Mouse (Mus musculus): Measurements from ENCODE around the gene Dpysl5.

Dpysl5 gene

GRCm38 (mm10) chr5:30765596-30766370 lies 54.4 kb downstream of the Dpysl5 start:
- no peak for DNase-seq

DNA sequence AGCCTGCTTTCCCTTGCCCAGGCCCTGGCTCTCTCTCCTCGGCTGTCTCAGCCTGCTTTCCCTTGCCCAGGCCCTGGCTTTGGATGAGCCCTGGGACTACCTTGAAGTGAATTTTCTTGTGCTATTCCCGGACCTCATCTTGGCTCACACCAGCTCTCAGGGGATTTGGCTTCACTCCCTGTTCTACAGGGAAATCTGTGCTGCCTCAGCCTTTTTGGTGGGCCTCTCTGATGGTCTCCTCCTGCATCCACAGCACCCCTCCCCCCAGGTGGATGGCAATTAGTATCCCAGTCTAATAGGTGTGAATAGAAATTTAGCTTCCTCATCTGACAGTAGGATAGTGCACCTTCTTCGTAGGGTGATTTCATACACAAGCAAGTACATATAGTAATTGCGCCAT lies 56.7 kb downstream of the Dpysl5 start:
- DNase-seq, result no peak

GRCm38 (mm10) chr5:30768598-30768997 lies 57.2 kb downstream of the Dpysl5 start:
- peak; percentile 51 for DNase-seq

- DNase-seq, result no peak
Measured at GRCm38 (mm10) chr5:30769075-30769474, 57.7 kb downstream of the Dpysl5 start.

DNA sequence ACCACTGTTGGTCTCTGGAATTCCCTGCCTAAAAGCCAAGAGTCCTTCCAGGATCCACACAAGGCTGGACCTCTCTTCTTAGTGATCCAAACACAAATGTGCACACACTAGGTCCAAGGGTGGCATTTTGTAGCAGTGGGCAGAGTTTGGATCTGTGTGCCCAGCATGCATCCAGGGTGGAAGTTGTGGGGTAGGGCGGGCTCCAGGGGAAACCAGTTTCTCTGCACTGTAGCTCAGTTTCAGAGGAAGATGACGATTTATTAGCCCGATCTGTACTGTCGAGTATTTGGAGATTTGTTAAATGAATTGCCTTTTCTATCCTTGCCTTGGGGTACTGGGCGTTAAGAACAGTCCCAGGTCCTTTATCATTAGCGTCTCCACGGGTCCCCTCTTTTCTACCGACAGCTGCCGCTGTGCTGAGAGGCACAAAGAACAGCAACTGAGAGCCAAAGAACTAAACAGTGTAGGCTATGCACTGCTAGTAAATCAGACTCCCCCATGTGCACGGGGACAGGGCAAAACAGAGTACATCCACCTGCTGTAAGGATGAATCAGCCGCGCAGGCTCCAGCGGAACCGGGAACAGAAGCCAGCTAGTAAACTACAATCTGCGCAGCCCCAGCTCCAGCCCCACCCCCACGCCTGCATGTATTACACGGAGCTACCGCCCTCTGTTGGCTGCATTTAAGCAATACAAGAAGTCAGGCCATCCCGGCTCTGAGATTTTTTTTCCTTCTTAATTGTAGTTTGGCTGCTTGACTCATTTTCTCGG lies 63.4 kb downstream of the Dpysl5 start:
- DNase-seq, result peak; percentile 95

DNA sequence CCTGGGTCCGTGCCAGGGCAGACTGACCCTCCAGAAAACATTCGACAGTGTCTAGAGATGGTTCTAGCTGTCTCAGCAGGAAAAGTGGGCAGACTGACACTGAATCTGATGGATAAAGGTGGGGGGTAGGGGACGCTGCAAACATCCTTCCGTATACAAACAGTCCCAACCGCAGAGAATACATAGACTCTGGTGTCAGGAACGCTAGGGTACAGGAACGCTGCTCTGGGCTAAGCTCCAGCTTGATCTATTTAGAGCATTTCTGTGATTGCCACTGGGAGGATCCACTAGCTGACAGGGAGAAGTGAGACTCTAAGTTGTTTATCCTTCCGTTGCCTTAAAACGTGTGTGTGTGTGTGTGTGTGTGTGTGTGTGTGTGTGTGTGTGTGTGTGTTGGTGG lies 69.3 kb downstream of the Dpysl5 start:
- no peak for DNase-seq

DNA sequence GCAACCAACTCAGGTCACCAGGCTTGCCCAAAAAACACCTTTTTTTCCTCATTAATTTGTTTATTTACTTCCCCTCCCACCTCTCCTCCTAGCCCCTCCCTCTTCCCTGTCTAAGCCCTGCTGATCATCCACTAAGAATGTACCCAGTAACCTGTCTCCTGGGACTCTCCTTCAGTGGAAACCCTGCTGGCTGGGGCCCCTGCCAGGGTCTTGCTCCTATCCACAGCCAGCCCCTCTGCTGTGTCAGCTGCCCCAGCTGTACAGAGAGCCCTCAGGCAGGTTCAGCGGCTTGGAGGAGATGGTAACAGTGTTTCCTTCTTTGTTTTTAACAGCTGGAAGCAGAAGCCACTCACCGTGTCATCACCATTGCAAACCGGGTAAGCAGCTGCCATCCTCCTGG lies 69.8 kb downstream of the Dpysl5 start:
- no peak for DNase-seq

GRCm38 (mm10) chr5:30787381-30787780 lies 76.0 kb downstream of the Dpysl5 start:
- DNase-seq, result no peak

DNA sequence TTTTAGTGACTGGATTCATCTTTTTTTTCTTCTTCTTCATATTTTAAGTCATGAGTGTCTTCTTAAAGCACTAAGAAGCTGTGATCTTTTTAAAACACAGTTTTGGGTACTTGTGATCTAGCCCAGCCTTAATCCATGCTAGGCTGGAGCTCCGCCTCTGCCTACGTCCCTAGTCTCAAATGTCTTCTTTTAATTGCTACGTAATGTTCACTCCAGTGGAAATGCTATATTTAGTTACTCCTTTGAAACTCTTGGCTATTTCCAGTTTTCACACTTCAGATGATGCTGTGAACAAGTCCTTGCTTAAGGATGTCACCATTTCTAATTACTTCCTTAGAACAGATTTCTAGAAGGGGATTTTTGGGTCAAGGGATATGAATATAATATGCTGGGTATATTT lies 78.7 kb downstream of the Dpysl5 start:
- no peak for DNase-seq

DNA sequence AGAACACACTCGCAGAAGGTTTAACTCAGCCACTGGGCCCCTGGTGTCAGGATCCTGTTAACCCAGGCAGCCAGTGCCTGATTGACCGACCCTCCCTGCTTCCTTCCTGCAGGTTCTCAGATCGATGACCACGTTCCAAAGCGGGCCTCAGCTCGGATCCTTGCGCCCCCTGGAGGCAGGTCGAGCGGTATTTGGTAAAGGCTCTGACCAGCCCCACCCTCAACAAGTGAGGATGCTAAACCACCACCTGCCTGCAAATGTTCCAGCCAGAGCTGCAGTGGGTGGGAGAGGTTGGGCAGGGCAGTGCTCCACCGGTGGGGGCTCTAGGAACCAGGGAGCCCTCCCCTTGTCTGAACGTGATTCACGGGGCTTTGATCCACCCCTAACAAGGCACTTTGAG lies 84.8 kb downstream of the Dpysl5 start:
- peak; percentile 85 for DNase-seq

- DNase-seq, result no peak
Measured at GRCm38 (mm10) chr5:30797482-30797881, 86.1 kb downstream of the Dpysl5 start.

DNA sequence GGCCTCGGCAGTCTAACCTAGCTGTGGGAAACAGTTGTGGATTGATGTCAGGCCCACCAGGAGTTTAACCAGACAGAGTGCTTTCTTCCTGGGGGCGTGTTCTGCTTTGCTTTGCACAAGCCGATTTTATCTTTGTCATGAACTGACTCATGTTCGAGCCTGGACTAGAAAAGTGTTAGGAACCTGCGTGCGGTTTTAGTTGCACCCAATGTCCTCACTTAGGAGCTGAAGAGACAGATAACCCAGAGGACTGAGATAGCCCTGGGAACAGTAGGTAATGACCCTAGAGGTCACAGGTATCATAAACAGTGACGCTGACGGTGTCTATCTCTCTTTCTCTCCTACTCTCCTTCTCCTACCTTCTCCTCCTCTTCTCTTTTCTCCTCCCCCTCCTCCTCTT lies 86.6 kb downstream of the Dpysl5 start:
- no peak for DNase-seq

DNA sequence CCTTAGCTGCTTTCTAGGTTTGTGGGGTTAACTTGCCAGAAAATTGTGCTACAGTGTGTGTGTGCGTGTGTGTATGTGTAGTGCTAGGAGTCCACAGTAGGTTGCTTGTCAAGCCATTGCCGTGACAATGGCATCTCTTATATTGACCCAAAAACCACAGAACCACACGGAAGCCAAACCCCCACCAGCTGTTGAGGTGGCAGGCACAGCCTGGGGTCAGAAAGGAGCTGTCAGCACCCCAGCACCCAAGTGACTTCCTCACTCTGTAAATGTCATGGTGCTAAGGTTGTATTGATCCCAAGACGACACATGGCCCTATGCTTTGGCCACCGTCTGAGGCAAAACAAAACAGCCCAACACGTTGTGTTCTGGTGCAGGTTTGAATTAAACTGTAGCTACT lies 87.6 kb downstream of the Dpysl5 start:
- DNase-seq, result no peak

DNA sequence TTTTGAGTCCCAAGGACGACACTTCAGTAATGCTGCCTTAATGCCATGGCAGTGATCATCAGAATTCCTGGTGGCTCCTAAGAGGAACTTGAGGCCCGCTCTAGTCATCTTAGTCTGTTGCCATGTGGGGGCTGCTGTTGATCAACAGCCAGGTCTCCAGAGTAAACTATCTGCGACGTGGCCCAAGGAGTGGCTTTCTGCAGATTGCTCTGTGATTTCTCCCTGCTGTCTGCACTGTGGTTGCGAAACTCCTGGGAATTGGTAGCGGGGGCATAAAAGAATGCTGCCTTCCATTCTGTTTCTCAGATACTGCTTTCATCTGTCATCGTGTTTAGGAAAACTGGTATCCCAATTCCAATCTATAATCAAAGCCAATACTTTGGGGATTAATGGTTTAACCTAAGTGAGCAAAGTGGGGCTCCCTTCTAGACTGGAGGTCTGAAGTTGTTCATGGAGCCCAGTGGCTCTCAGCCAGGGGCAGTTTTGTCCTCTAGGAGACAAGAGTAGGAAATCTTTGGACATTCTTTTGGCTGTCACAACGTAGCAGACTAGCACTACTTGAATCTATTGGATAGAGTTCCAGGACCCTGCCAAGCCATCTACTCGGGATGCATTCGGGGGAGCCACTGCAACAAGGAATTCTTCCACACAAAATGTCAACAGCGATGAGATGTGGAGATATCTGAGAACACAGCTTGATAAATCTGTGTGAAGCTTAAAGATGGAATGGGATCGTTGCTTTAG lies 91.5 kb downstream of the Dpysl5 start:
- DNase-seq, result no peak

GRCm38 (mm10) chr5:30806106-30806505 lies 94.7 kb downstream of the Dpysl5 start:
- DNase-seq, result peak; percentile 88

GRCm38 (mm10) chr5:30814424-30815119 lies 103.2 kb downstream of the Dpysl5 start, which contains the start of gene Mapre3:
Mapre3 (plus strand) TSS chr5:30814641.
- DNase-seq, result peak; percentile 97

- no peak for DNase-seq
Measured at GRCm38 (mm10) chr5:30815120-30815465, 103.7 kb downstream of the Dpysl5 start.

- DNase-seq, result no peak
Measured at GRCm38 (mm10) chr5:30816261-30816791, 105.0 kb downstream of the Dpysl5 start.

DNA sequence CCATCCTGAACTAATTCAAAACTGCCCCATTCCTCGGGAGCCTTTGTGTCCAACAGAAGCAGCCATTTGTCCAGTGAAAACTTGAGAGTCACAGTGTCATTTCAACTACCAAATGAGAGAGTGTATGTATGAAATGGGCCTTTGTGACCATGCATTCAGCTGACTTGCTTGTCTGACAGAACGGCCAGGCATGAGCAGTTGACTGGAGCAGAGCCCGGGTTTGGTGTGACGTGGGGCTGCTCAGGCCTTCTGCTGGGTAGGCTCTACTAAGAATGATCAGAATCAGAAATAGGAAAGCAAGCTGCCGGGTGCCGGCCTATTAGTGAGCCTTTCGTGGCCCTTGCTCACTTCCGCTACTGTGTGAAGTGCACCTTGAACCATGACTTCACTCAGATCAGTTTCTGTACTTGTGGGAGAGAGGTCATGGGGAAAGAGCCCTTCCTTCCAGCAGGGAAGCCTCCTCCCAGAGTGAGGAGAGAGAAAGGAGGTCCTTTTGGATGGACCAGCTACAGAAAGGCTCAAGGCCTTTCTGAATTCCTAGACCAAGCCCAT lies 107.5 kb downstream of the Dpysl5 start:
- no peak for DNase-seq

GRCm38 (mm10) chr5:30822689-30823088 lies 111.3 kb downstream of the Dpysl5 start:
- DNase-seq, result no peak

DNA sequence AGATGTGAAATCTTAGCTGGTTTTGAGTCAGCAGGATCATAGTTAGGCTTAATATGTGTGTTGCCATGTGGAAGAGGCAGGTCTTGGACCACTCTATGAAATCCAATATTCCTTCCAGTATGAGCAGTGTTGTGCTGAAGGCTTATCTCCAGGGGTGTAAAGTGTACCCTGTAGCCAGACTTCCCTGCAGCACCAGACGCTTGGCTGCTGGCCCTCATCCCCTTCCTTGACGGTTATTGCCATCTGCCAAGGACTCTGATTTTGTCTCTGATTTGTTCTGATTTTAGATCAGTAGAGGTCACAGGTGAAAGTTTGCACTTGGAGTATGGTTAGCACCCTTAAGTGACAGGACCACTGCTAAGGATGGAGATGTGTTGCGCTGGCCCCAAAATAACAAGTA lies 111.7 kb downstream of the Dpysl5 start:
- DNase-seq, result no peak
